Mouse (Mus musculus) heart, embryonic 11.5 days (tissue): ENCODE data around the gene Syt15. TPM values are rescaled to one million over a fixed set of nuclear protein-coding genes. Genes with fewer than 3 reads are reported as not detected.
"Not testable (repeated sequence)": the region's sequence is repeated elsewhere in the genome, so short reads cannot be mapped to it uniquely, and the experiment has no call there.

ENCODE experiments used
- ATAC-seq: fragments of 200-750 bp; cut with Nextera tagmentation; replicated peaks from 2 replicates; pipeline ENCODE4 v1.8.0; 2017; ENCODE audit warnings: moderate library complexity; ENCODE audit not compliant: insufficient number of reproducible peaks, low FRiP score, low TSS enrichment
- H3K27ac ChIP-seq: fragments of 300-500 bp; sonication (generic); 2 replicates; pipeline ENCODE4 v1.5.1; 2014; ENCODE audit warnings: mild to moderate bottlenecking, low read depth, low read length
- H3K27me3 ChIP-seq: fragments of 300-500 bp; sonication (generic); 2 replicates; pipeline ENCODE4 v1.6.1; 2014; ENCODE audit warnings: mild to moderate bottlenecking, low read length, mixed read lengths; ENCODE audit not compliant: control insufficient read depth, insufficient read depth
- H3K36me3 ChIP-seq: fragments of 300-500 bp; sonication (generic); 2 replicates; pipeline ENCODE4 v1.6.1; 2014; ENCODE audit warnings: mild to moderate bottlenecking, low read length, moderate library complexity, mixed read lengths; ENCODE audit not compliant: control insufficient read depth, insufficient read depth
- H3K4me1 ChIP-seq: fragments of 300-500 bp; sonication (generic); 2 replicates; pipeline ENCODE4 v1.6.1; 2014; ENCODE audit warnings: low read length; ENCODE audit not compliant: control insufficient read depth, insufficient read depth
- H3K4me2 ChIP-seq: fragments of 300-500 bp; sonication (generic); 2 replicates; pipeline ENCODE4 v1.6.1; 2014; ENCODE audit warnings: mild to moderate bottlenecking, moderate library complexity
- H3K4me3 ChIP-seq: fragments of 300-500 bp; sonication (generic); 2 replicates; pipeline ENCODE4 v1.5.1; 2014; ENCODE audit warnings: low read depth, low read length
- H3K9ac ChIP-seq: fragments of 300-500 bp; sonication (generic); 2 replicates; pipeline ENCODE4 v1.6.1; 2014; ENCODE audit warnings: mild to moderate bottlenecking, low read depth, low read length, moderate library complexity
- H3K9me3 ChIP-seq: fragments of 300-500 bp; sonication (generic); replicated peaks from 2 replicates; pipeline ENCODE4 v1.6.1; 2016; ENCODE audit warnings: low read length; ENCODE audit not compliant: control insufficient read depth
- WGBS: fragments of 180-500 bp; shearing (Covaris S2); extraction: QIAGEN DNeasy Blood & Tissue Kit; methylation state at CpG from one replicate; pipeline ENCODE4 v1.1.7; 2014; ENCODE audit not compliant: insufficient replicate concordance; 5-methylcytosine and 5-hydroxymethylcytosine counted together
- polyA plus RNA-seq: library from polyadenylated mRNA; unstranded; fragments of >200 nt; fragmentation: Nextera tagmentation; extraction: Ambion mirVana; gene quantifications from 2 replicates; pipeline ENCODE4 v1.2.1, GENCODE M21; 2014

Gene Syt15
- polyA plus RNA-seq, 1 experiment from 2014 or later, result 0.16 TPM

DNA sequence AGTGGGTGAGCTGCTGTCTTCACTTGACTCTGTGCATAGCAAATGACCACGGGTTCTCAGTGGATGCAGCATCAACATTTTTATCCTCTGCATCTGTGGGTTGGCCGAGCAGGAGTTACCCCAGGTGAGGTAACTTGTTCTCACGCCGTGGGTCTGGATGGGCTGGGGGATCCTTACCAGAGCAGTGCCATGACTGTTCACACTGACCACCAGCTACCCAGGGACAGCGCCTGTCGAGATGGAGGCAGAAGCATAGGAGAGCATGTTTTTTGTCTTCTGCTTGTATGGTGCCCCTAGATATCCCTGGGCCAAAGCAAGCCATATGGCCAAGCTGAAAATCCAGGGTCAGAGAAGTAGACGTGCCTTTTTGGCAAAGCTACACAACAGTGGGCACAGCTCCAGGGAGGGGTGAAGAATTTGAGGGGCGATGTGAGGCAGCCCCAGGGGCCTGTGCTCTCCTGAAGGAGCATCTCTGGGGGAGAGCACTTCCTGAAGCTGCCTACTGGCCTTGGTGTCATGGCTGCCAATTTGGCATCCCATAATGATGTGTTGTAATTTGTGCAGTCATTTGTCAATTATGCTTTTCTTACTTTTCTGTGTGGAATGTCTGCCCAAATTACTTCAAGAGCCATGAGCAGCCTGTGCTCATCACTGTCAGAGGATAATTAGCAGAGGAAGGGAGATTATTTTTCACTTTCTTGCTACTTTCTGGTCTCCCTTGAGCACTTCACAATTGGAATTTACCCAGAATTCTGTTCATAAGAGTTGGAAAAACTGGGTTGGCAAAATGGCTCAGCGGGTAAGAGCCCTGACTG is 13.7 kb downstream of the Syt15 start:
- no peak overlapping the region for H3K9ac ChIP-seq
- no peak overlapping the region for H3K4me2 ChIP-seq
- no peak for ATAC-seq
- no peak overlapping the region for H3K4me3 ChIP-seq
- WGBS, result 80% methylated on average over 9 of the region's 9 CpGs
- H3K36me3 ChIP-seq, result no peaks in the 10 kb centered on the region
- no peaks in the 10 kb centered on the region for H3K9me3 ChIP-seq
- no peak overlapping the region for H3K27ac ChIP-seq
- H3K27me3 ChIP-seq, result no peaks in the 10 kb centered on the region
- H3K4me1 ChIP-seq, result peaks cover 6% of the 10 kb centered on the region

DNA sequence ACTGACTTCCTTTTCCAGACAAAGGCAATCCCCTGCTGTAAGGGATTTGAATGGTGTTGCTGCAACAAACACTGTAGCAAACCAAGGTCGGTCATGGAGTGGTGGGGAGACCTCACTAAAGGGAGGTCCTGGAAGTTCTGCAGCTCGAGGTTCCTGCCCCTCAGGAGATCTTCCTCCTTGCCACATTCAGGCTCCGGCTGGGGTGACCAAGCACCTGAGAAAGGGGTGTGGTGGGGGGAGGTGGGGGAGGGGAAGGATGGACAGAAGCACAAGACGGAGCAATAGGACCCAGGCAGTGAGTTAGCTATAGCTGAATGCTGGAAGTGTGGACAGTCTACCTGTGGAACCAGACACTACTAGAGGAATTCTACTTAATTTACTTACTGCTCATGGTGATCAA is 14.5 kb downstream of the Syt15 start:
- WGBS, result 65% methylated on average over 4 of the region's 4 CpGs
- Histone ChIP-seq H3K36me3 (no peaks in the 10 kb centered on the region), H3K4me3 (no peak overlapping the region), H3K9ac (no peak overlapping the region), H3K27me3 (no peaks in the 10 kb centered on the region), H3K27ac (no peak overlapping the region), H3K4me2 (no peak overlapping the region), H3K9me3 (no peaks in the 10 kb centered on the region), H3K4me1 (no peaks in the 10 kb centered on the region)
- ATAC-seq, result no peak

DNA sequence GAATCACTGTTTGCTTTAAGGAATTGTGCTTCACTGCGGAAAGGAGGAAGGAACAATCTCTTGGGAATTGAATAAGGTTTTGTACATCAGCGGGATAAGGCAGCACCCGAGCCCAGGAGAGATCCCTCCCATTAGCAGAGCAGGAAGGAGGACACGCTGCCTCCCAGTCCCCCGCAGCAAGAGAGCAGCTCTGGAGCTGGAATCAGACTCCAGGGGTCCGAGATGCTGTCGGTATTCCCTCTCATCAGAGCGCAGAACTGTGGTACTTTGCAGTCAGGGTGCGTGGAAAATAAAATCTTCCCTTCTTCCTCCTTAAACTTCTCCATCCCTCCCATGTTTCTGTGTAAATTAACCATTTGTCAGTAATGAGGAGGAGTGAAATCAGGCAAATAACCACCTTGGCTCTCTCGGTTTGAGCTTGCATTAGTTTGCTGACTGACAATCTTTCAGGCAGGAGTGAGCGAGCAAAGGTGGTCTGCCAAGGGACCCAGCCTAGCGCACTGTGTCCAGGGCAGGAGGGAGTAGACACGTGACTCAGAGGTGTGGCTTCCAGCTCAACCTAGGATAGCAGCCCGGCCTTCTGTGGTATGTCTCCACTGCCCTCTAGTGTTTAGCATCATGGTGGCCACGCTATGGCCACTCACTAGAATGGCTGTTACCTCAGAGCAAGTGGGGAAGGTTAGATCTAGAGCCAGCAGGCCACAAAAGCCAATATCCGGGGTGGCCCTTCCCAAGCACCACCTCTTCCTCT is 15.4 kb downstream of the Syt15 start:
- Histone ChIP-seq H3K36me3 (no peaks in the 10 kb centered on the region), H3K27ac (no peak overlapping the region), H3K4me1 (no peaks in the 10 kb centered on the region), H3K4me3 (peak overlapping the region; percentile 29), H3K9me3 (no peaks in the 10 kb centered on the region), H3K4me2 (peak overlapping the region; percentile 62), H3K9ac (peak overlapping the region; percentile 46; the same call in 1 of the 2 replicates), H3K27me3 (no peaks in the 10 kb centered on the region)
- peak; percentile 95 for ATAC-seq
- WGBS, result 5% methylated on average over 16 of the region's 16 CpGs

DNA sequence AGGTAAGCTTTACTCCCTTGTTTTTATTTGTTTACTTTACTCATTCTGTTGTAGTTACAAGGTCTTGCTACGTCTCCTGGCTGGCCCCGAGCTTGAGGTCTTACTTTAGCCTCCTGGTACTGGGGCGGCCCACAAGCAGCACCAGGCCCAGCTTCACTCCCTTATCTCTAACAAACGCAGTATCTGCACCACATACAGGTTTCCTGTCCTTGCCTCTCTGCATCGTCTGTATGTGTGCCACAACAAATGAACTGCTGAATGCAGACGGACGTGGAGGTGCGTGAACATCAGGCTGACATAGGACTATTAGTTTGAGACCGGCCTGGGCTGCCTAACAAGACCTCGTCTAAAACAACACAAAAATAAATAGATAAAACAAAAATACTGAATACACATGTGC is 20.9 kb downstream of the Syt15 start:
- no peaks in the 10 kb centered on the region for H3K36me3 ChIP-seq
- no peaks in the 10 kb centered on the region for H3K27me3 ChIP-seq
- no peaks in the 10 kb centered on the region for H3K9me3 ChIP-seq
- WGBS, result 51% methylated on average over 10 of the region's 10 CpGs
- ATAC-seq, result no peak
- H3K4me3 ChIP-seq, result no peak overlapping the region
- no peaks in the 10 kb centered on the region for H3K4me1 ChIP-seq
- H3K4me2 ChIP-seq, result no peak overlapping the region
- H3K27ac ChIP-seq, result no peak overlapping the region
- no peak overlapping the region for H3K9ac ChIP-seq

DNA sequence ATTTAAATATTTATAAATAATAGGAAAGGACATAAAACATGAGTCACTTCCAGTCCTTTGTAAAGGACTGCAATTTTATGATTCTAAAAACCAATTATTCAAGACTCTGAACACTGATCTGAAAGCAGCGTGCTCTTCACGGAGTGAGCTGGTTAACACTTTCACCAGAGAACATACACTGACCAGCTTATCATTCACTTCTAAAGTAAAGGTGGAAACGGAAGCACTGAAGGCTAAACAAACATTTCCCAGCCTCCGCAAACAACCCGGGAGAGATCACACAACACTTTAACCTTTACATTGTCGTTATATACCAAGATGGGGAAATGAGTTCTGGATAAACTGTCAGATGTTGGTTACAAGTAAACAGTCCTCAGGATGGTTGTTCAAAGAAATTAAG is 21.3 kb downstream of the Syt15 start:
- H3K36me3 ChIP-seq, result no peaks in the 10 kb centered on the region
- no peak overlapping the region for H3K9ac ChIP-seq
- ATAC-seq, result no peak
- H3K27ac ChIP-seq, result no peak overlapping the region
- WGBS, result 54% methylated on average over 6 of the region's 6 CpGs
- no peak overlapping the region for H3K4me2 ChIP-seq
- no peaks in the 10 kb centered on the region for H3K4me1 ChIP-seq
- no peak overlapping the region for H3K4me3 ChIP-seq
- no peaks in the 10 kb centered on the region for H3K27me3 ChIP-seq
- no peaks in the 10 kb centered on the region for H3K9me3 ChIP-seq

DNA sequence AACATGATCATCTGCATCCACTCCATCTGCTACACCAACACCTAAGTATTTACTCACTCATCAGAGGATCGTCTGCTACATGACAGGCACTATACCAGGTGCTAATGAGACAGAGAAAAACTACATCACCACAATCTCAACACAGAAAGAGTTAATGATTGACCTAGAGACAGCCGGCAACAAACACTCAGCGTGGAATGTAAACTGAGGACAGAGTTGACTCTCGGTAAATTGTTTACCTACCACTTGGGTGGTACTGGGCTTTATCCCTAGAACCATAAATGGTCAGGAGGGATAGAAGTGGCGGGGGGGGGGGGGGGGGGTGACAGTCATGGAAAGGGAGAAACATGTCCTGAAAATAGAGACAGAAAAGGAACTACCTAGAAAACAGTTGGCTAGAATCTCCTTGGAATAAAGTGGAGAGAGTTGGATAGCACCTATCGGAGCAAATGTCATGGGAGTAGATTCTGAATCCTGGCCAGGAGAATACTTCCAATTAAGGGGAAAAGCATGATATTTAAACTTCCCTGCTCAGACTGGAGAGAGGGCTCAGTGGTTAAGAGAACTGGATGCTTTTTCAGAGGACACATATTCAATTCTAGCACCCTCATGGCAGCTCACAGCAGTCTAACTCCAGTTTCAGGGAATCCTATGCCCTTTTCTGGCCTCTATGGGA is 33.2 kb downstream of the Syt15 start:
- no peak overlapping the region for H3K27ac ChIP-seq
- no peak overlapping the region for H3K9ac ChIP-seq
- 60% methylated on average over 6 of the region's 6 CpGs for WGBS
- no peaks in the 10 kb centered on the region for H3K4me1 ChIP-seq
- no peaks in the 10 kb centered on the region for H3K27me3 ChIP-seq
- H3K4me2 ChIP-seq, result no peak overlapping the region
- no peak overlapping the region for H3K4me3 ChIP-seq
- no peak for ATAC-seq
- H3K36me3 ChIP-seq, result no peaks in the 10 kb centered on the region
- H3K9me3 ChIP-seq, result no peaks in the 10 kb centered on the region

DNA sequence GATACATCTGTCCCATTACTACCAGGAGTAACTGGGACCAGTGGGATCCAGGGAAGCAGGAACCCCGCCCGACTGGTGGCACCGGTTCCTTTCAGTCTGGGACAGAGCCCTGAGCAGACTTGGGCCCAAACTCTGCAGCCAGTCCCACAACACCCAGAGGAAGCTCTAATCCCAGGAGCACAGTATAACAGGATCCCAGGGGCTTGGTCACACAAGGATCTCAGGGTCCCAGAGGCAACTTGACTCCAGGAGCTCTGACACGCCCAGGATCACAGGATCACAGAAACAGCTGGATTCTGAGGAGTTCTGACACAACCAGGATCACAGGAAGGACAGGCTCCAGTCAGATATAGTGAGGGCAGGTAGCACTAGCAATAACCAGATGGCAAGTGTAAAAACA is 33.9 kb downstream of the Syt15 start:
- no peak overlapping the region for H3K27ac ChIP-seq
- ATAC-seq, result no peak
- H3K27me3 ChIP-seq, result no peaks in the 10 kb centered on the region
- no peak overlapping the region for H3K4me3 ChIP-seq
- 85% methylated on average over 4 of the region's 4 CpGs for whole genome bisulfite sequencing
- H3K36me3 ChIP-seq, result no peaks in the 10 kb centered on the region
- H3K9me3 ChIP-seq, result no peaks in the 10 kb centered on the region
- H3K9ac ChIP-seq, result no peak overlapping the region
- no peak overlapping the region for H3K4me2 ChIP-seq
- H3K4me1 ChIP-seq, result no peaks in the 10 kb centered on the region

DNA sequence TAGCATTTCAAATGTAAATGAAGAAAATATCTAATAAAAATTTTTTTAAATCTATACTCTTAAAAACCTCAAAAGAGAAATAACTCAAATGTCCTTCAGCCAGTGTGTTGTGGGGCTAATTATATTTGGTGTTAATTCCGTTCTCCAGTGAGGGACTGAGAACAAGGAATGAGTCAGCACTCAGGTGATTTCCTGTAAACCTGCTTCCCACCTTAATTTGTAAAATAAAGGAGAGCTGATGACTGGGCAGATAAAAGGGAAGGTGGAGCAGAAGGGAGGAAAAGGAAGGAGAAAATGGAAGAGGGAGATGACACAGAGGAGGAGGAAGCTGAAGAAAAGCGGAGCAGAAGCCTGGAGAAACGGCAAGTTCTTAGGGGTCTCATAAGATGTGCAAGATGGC is 39.1 kb downstream of the Syt15 start:
- not testable (repeated sequence) for H3K4me1 ChIP-seq, ATAC-seq, H3K4me3 ChIP-seq, H3K4me2 ChIP-seq, H3K27ac ChIP-seq, H3K9me3 ChIP-seq, H3K27me3 ChIP-seq, H3K36me3 ChIP-seq, H3K9ac ChIP-seq
- 66% methylated on average over 3 of the region's 3 CpGs for WGBS
